Mouse (Mus musculus): ENCODE data around the gene Negr1.

DNA sequence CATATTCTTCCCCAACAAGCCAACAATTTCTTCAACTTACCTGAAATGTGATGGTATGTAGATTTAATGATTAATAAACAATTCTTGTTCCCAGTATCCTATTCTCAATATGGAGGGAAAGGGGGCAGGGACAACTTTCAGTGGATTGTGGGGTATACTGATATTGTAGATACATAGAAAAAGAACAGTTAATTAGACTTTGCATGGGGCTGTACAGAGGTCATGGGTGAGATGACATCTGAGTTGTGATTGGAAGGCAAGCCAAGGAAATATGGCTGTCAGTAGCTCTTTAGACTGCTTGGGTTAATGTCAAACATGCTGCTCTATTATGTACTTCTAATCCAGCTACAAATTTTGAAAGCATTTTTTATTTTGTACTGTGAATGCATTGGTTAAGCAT, 535.9 kb downstream of the Negr1 start:
- TF ChIP-seq CTCF (conservative IDR thresholded peaks at IDR 0.05 in 1 of 2, IDR thresholded peaks at IDR 0.05 in 1 of 2; ENCODE audit: low read depth in 2 of 2, low read length in 2 of 2) (no peak), POLR2A (IDR thresholded peaks at IDR 0.05; ENCODE audit: low read depth, low read length) (no peak), GABPA (IDR thresholded peaks at IDR 0.05; ENCODE audit: insufficient replicate concordance, low read depth, low read length) (no peak), KAT2A (IDR thresholded peaks at IDR 0.05; ENCODE audit: insufficient replicate concordance, low read length) (no peak), EP300 (IDR thresholded peaks at IDR 0.05; ENCODE audit: low read length) (no peak), MAX (IDR thresholded peaks at IDR 0.05; ENCODE audit: low read length) (no peak), MXI1 (IDR thresholded peaks at IDR 0.05; ENCODE audit: low read depth, low read length) (no peak), ZC3H11A (IDR thresholded peaks at IDR 0.05; ENCODE audit: low read depth, low read length) (no peak), USF1 (IDR thresholded peaks at IDR 0.05; ENCODE audit: low read depth, low read length) (no peak), ELF1 (IDR thresholded peaks at IDR 0.05; ENCODE audit: low read depth, low read length) (no peak)
